Mouse (Mus musculus) liver, embryonic 18 days (tissue): Measurements from ENCODE around the gene Rere. TPM values are rescaled to one million over a fixed set of nuclear protein-coding genes. Genes with fewer than 3 reads are reported as not detected.

ENCODE experiments used
- polyA plus RNA-seq: library from polyadenylated mRNA; depleted of rRNA; stranded (reverse); fragments of >200 nt; gene quantifications from 2 replicates; pipeline ENCODE4 v1.2.3, GENCODE M21; 2012; rRNA removed

Gene Rere
- polyA plus RNA-seq = 3.8 and 5.7 TPM in 2 replicates

DNA sequence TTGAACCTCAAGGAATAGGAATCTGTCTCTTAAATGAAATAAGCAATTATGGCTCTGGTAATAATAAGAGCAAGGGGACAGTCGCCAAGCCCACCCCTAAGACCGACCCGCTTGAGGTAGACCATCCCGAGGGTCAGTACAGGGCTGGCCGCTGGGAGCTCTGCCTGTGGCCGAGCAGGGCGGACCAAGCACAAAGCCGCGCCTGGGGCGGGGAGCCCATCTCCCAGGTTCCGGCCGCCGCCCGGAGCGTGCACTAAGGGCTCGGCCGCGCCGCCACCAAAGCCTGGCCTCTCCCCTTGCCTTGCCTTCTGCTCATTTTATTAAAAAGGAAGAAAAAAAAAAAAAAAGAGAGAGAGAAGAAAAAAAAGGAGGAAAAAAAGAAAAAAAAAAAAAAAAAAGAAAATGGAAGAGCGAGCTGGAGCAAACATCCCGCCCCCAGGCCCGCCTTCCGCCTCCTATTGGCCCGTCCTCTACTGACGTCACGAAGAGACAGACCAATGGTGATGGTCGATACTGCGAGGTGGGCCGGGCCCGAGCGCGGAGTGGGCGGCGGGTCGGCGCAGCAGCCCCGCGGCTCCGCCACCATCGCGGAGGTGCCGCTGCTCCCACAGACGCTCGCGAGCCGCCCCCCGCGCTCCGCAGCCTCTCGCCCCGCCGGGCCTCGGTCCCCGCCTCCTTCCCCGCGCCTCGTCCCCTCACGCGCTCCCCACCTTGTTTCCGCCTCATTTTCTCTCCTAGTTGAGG, at the start of gene Rere:
Gene Rere (plus strand): TSS at position 629 of the 744 bp plus-strand sequence.

DNA sequence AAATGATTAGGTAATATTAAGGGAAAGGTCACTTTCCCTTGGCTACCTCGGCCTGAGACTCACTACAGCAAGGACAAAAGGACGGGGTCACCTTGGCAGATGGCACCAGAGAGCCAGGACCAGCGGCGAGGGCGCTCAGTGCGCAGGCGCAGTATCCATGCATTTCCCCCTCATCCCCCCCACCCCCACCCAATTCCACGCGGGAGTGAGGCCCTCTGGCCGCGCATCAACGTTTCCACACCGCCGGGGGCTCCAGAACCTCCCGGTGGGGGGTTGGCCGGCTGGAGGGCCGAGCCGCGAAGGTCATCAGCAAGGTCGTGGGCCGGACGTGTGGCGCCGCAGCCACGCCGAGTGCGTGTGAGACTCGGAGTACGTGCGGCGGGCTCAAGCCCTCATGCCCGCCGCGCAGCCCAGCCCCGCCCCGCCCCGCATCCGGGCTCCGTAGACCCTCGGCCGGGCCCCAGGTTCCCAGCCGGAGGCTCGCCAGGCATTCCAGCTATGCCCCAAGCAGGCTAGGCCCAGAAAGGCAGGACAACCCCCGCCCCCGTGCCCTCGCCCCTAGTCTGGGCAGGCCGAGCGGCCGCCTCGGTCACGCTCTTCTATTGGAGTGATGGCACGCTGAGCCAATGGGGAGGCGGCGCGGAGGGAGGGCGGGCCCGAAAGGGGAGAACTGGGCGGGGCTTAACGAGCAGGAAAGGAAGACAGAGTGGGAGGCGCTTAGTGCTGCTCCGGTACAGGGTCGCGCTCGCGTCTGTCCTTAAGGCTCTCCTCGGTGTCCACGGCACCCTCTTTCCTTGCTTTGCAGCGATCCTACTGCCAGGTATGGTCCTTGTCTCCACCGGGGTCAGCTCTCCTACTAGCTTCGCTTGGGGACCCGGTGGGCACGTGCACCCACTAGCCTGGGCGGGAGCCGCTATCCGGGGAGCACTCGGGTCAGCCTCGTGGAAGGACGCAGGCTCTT, 44.6 kb upstream of the Rere start, which contains the start of gene Eno1:
Gene Eno1 (plus strand): TSS at position 201 of the 961 bp plus-strand sequence.

DNA sequence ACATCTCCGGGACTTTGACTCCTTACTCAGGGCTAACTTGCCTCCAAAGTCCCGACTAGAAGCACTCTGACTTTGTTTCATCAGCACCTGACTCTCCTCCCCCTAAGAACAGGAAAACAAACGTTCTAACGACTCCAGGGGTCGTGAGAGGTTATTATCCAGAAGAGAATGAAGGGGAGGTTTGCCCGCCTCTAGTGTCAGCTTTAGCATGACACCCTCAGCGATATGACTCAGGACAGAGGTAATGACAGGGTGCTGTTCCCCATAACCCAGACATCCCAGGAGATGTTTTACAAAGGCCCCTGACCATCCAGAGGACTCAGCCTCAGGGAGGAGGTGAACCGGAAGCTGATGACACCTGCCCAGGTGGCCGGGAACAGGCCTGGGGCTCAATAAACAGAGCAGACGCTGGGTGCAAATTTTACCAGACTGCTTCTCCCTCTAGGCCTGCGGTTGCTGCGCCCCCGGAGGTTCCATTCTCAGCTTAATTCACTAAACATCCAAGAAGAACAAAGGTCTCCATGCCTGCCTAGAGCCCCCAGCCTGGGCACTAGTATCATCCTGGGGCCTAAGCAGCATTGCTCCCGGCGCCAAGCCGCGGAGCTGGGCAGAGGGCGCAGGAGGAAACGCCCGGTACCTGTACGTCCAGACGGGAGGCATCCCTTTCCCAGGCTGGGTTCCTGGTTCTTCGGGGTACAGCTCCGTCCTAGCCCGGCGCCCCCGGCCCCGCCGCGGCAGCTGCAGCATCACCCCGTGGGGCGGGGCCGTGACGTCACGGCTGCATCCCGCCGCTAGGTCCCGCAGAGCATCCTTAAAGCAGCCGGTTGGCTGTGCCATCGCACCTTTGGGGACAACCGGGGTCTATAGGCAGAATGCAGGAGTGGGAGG, 370.2 kb downstream of the Rere start, which contains the start of gene Slc45a1:
Gene Slc45a1 (minus strand): TSS at position 785 of the 888 bp plus-strand sequence.

Other genes starting within 250 kb of the Rere start
- gene Gpr157, start 194.3 kb upstream of the Rere start, polyA plus RNA-seq = 0.81 and 0.85 TPM in 2 replicates
- 0.12 and 0.14 TPM in 2 replicates for gene Slc2a5, start 162.4 kb upstream of the Rere start, polyA plus RNA-seq
- 0.10 TPM in 1 of 2 replicates, not detected in the other for gene Slc2a7, start 132.7 kb upstream of the Rere start, polyA plus RNA-seq
- gene Car6, start 80.3 kb upstream of the Rere start, polyA plus RNA-seq = not detected in 2 replicates
- 322 and 358 TPM in 2 replicates for gene Eno1, start 44.9 kb upstream of the Rere start, polyA plus RNA-seq